8 mouse cellular contexts compared by ENCODE assay signal in the genomic region with DNA sequence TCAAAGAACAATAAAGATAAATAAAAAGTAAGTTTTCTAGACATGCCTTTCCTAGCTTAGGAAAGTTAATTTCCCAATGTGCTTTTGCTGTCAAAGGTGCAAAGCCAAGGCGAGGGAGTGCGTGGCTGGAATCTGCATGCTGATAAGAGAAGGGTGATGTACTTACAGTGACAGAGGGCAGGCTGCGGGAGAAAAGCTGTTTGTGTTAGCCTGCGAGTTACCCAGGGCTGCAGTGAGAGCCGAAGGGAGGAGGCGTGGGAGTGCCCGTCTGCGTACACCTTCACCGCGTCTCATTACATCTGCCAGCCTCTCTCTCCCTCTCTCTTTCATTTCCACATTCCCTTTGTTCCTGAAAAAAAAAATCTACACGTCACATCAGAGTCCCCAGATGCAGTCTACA. TPM values are rescaled to one million over a fixed set of nuclear protein-coding genes. Genes with fewer than 3 reads are reported as not detected.
DNase-seq lines count a peak whose midpoint lies in the region; ATAC-seq and TF ChIP-seq lines count a peak whose summit lies in the region.

A gene (minus strand): TSS at position 286 of the 400 bp plus-strand sequence.

- peaks cover 37% of the 10 kb centered on the region for H3K27me3 ChIP-seq in intestine, embryonic 16.5 days (replicated peaks; ENCODE audit: control insufficient read depth, insufficient read depth, low read length)
- H3K27me3 ChIP-seq in liver, embryonic 13.5 days, result peaks cover 86% of the 10 kb centered on the region
- H3K27me3 ChIP-seq in neural tube, embryonic 15.5 days (replicated peaks), result peaks cover 59% of the 10 kb centered on the region

- peak; percentile 15 for DNase-seq in CD4-positive, CD25-positive, alpha-beta regulatory T cell, adult 2 months (ENCODE audit: low read depth, low spot score)
- no peak for DNase-seq in gastrocnemius, postnatal 36 days
- no peak for DNase-seq in liver, embryonic 13.5 days
- no peak for DNase-seq in right cerebral cortex, adult 18-20 months

- peak within 1 kb of the TSS; percentile 100 for H3K4me2 ChIP-seq in intestine, embryonic 16.5 days (ENCODE audit: low read depth, low read length)
- H3K4me2 ChIP-seq in liver, embryonic 13.5 days, result peak within 1 kb of the TSS; percentile 84
- H3K4me2 ChIP-seq in neural tube, embryonic 15.5 days, result peak within 1 kb of the TSS; percentile 99

- no peak within 1 kb of the TSS for H3K27ac ChIP-seq in cortical plate, adult 2 months (ENCODE audit: insufficient read depth, low read length)
- no peak within 1 kb of the TSS for H3K27ac ChIP-seq in intestine, embryonic 16.5 days (ENCODE audit: low read length)
- H3K27ac ChIP-seq in liver, embryonic 13.5 days, result no peak within 1 kb of the TSS
- peak within 1 kb of the TSS; percentile 71 for H3K27ac ChIP-seq in neural tube, embryonic 15.5 days (replicated peaks)

- peak within 1 kb of the TSS; percentile 64 for H3K9ac ChIP-seq in intestine, embryonic 16.5 days (ENCODE audit: low read depth, low read length)
- peak within 1 kb of the TSS; percentile 41; the same call in 1 of the 2 replicates for H3K9ac ChIP-seq in liver, embryonic 13.5 days
- H3K9ac ChIP-seq in neural tube, embryonic 15.5 days (replicated peaks), result peak within 1 kb of the TSS; percentile 51

- no peaks in the 10 kb centered on the region for H3K9me3 ChIP-seq in intestine, embryonic 16.5 days (ENCODE audit: control insufficient read depth, low read length)
- H3K9me3 ChIP-seq in liver, embryonic 13.5 days (replicated peaks), result no peaks in the 10 kb centered on the region
- H3K9me3 ChIP-seq in neural tube, embryonic 15.5 days (replicated peaks), result no peaks in the 10 kb centered on the region

- no peak for TF ChIP-seq POLR2A in cortical plate, adult 2 months (IDR thresholded peaks at IDR 0.05; ENCODE audit: extremely low read depth, insufficient read depth, low read length)

- intact Hi-C loops in gastrocnemius, postnatal 36 days (cut with DNase I), result loop anchor here (2.0 to 5.0 kb wide), 3 partner anchors 821 to 1166 kb away; no protein-coding TSS in a partner anchor

- no peaks in the 10 kb centered on the region for H3K36me3 ChIP-seq in intestine, embryonic 16.5 days (ENCODE audit: control insufficient read depth, insufficient read depth, low read length)
- no peaks in the 10 kb centered on the region for H3K36me3 ChIP-seq in liver, embryonic 13.5 days
- H3K36me3 ChIP-seq in neural tube, embryonic 15.5 days, result no peaks in the 10 kb centered on the region

- no peaks in the 10 kb centered on the region for H3K4me1 ChIP-seq in cortical plate, adult 2 months (ENCODE audit: control insufficient read depth, insufficient read depth, low read length)
- peaks cover 13% of the 10 kb centered on the region for H3K4me1 ChIP-seq in intestine, embryonic 16.5 days (ENCODE audit: control insufficient read depth, insufficient read depth, low read length)
- peaks cover 34% of the 10 kb centered on the region for H3K4me1 ChIP-seq in liver, embryonic 13.5 days (replicated peaks)
- peaks cover 40% of the 10 kb centered on the region for H3K4me1 ChIP-seq in neural tube, embryonic 15.5 days

- TF ChIP-seq CTCF in cortical plate, adult 2 months (IDR thresholded peaks at IDR 0.05; ENCODE audit: extremely low read depth, insufficient read depth, low read length), result no peak

- ATAC-seq in CD4-positive, CD25-positive, alpha-beta regulatory T cell, adult 4 months, result no peak
- no peak for ATAC-seq in intestine, embryonic 16.5 days
- ATAC-seq in liver, embryonic 13.5 days (ENCODE audit: low read depth), result no peak
- no peak for ATAC-seq in neural tube, embryonic 15.5 days (ENCODE audit: low FRiP score)

- H3K4me3 ChIP-seq in cortical plate, adult 2 months (ENCODE audit: insufficient read depth, low read length), result peak within 1 kb of the TSS; percentile 42
- H3K4me3 ChIP-seq in intestine, embryonic 16.5 days (ENCODE audit: low read length), result peak within 1 kb of the TSS; percentile 62
- H3K4me3 ChIP-seq in liver, embryonic 13.5 days (replicated peaks), result peak within 1 kb of the TSS; percentile 57
- H3K4me3 ChIP-seq in neural tube, embryonic 15.5 days (replicated peaks), result peak within 1 kb of the TSS; percentile 52

- 3% methylated on average over 11 of the region's 11 CpGs for whole genome bisulfite sequencing in intestine, embryonic 16.5 days
- WGBS in liver, embryonic 13.5 days (ENCODE audit: insufficient replicate concordance), result under 1% methylated on average over 11 of the region's 11 CpGs
- WGBS in neural tube, embryonic 15.5 days, result 2% methylated on average over 11 of the region's 11 CpGs

RNA-seq across cellular contexts. Expression of the gene that starts here (rescaled TPM):
- not detected for polyA plus RNA-seq in CD4-positive, CD25-positive, alpha-beta regulatory T cell, adult 4 months (2017; shearing (Covaris generic))
- polyA plus RNA-seq in cortical plate, adult 2 months (2012; rRNA removed), result 9.4 and 9.8 TPM in 2 replicates
- 100 to 1,000 TPM; 153 to 158 TPM for total RNA-seq in gastrocnemius, postnatal 36 days (2021)
- 25.3 and 26.2 TPM in 2 replicates for polyA plus RNA-seq in intestine, embryonic 16.5 days (2015; fragmentation: Nextera tagmentation; extraction: Ambion mirVana)
- polyA plus RNA-seq in liver, embryonic 13.5 days (2015; fragmentation: Nextera tagmentation; extraction: Ambion mirVana), result 62.9 and 71.9 TPM in 2 replicates
- polyA plus RNA-seq in neural tube, embryonic 15.5 days (2015; fragmentation: Nextera tagmentation; extraction: Ambion mirVana), result 25.5 and 38.0 TPM in 2 replicates

Comparison
In these comparisons a context has a peak if more than half of its experiments do, and no peak if none do; other contexts are left out.
1. RNA of the gene that starts here (polyA plus RNA-seq): 62.9 to 71.9 TPM in liver, embryonic 13.5 days, 25.5 to 38.0 TPM in neural tube, embryonic 15.5 days, 25.3 to 26.2 TPM in intestine, embryonic 16.5 days and 9.4 to 9.8 TPM in cortical plate, adult 2 months; not detected in CD4-positive, CD25-positive, alpha-beta regulatory T cell, adult 4 months; every median in the first group is over 10 times any median in the second.
2. Peak in every context shown above with its lines, with median percentiles within 50 percentile points of each other: H3K4me3 ChIP-seq, H3K4me2 ChIP-seq and H3K9ac ChIP-seq.